Mouse (Mus musculus) spleen, adult 2 months (tissue): Measurements from ENCODE around the gene Pom121l2. TPM values are rescaled to one million over a fixed set of nuclear protein-coding genes. Genes with fewer than 3 reads are reported as not detected.

Source experiments
- DNase-seq, 2 experiments: peaks; one replicate each; pipeline versions ENCODE4 v3.0.0 to v3.0.0-alpha.2; 2012 to 2021; ENCODE audit warnings: low spot score in 2 of 2, low read depth in 1 of 2
- H3K27ac ChIP-seq: fragments of 200-500 bp; 2 replicates; pipeline ENCODE4 v1.5.1; 2012; ENCODE audit warnings: low read length, inconsistent platforms; ENCODE audit not compliant: insufficient read depth
- H3K27me3 ChIP-seq: fragments of 200-500 bp; 2 replicates; pipeline ENCODE4 v1.6.1; 2012; ENCODE audit warnings: mild to moderate bottlenecking, moderate library complexity, low read length, inconsistent platforms; ENCODE audit not compliant: control insufficient read depth, insufficient read depth
- H3K36me3 ChIP-seq: fragments of 200-500 bp; 2 replicates; pipeline ENCODE4 v1.6.1; 2012; ENCODE audit warnings: mild to moderate bottlenecking, low read length, inconsistent platforms; ENCODE audit not compliant: control insufficient read depth, insufficient read depth
- H3K4me1 ChIP-seq: fragments of 200-500 bp; 2 replicates; pipeline ENCODE4 v1.6.1; 2011; ENCODE audit warnings: inconsistent platforms; ENCODE audit not compliant: control insufficient read depth, insufficient read depth, insufficient read length
- H3K4me3 ChIP-seq: fragments of 200-500 bp; 2 replicates; pipeline ENCODE4 v1.5.1; 2011; ENCODE audit warnings: mild to moderate bottlenecking, inconsistent platforms; ENCODE audit not compliant: insufficient read depth, insufficient read length; ENCODE audit errors: extremely low read depth
- CTCF ChIP-seq: fragments of 200-500 bp; IDR thresholded peaks from 2 replicates; pipeline ENCODE4 v1.5.1; 2011; ENCODE audit warnings: mild to moderate bottlenecking, inconsistent platforms; ENCODE audit not compliant: insufficient read depth, insufficient read length, insufficient replicate concordance; ENCODE audit errors: extremely low read depth
- POLR2A ChIP-seq: fragments of 200-500 bp; IDR thresholded peaks from 2 replicates; pipeline ENCODE4 v1.6.1; 2011; ENCODE audit warnings: low read depth, low read length, inconsistent platforms
- WGBS: fragments of 180-500 bp; shearing (Covaris S2); methylation state at CpG from one replicate; pipeline ENCODE4 v1.1.7; 2018; 5-methylcytosine and 5-hydroxymethylcytosine counted together
- polyA plus RNA-seq: library from polyadenylated mRNA; depleted of rRNA; stranded (reverse); fragments of >200 nt; gene quantifications from 2 replicates; pipeline ENCODE4 v1.2.3, GENCODE M21; 2012

Gene Pom121l2
- polyA plus RNA-seq, 1 experiment: not detected

DNA sequence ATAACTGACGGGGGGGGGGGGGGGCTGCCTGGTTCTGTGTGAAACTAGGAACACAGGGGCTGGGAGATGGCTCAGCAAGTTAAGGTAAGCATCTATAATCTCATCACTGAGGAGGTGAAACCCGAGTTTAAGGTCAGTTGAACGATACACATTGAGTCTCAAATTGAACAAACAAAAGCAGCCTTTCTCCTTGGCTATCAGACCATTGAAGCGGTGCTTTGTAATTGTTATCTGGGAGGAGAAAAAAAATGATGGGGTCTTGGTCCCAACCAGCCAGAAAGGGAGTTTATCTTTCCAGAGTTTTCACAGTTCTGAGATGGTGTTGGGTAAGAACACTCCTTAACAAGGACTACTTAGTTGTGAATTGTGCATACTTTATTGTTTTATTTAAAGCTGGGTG lies 16.8 kb downstream of the Pom121l2 start:
- DNase-seq: no peak
- TF ChIP-seq POLR2A (no peak), CTCF (no peak)
- H3K4me1 ChIP-seq: peaks cover 10% of the 10 kb centered on the region; the same call in 1 of the 2 replicates
- H3K27me3 ChIP-seq: peaks cover 12% of the 10 kb centered on the region
- H3K4me3 ChIP-seq: no peak overlapping the region
- WGBS: 32% methylated on average over 4 of the region's 4 CpGs
- H3K36me3 ChIP-seq: no peaks in the 10 kb centered on the region
- H3K27ac ChIP-seq: no peak overlapping the region

DNA sequence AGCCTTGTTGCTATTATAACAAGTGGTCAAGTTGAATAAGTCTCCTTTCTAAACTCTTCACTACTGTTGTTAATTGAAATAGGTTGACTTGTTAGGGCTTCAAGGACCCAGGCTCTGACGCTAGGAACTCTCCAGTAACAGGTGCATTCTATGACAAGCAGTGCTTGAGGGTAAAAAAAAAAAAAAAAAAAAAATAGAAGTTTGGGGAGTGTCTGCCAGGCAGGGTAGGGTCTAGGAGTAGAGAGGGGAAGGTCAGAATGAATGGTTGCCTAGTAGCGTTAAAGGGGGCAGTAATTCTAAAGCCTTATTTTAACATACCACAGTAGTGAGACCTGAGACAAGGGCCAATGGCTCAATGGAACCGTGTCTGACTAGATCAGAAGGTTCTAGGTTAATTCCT lies 17.4 kb downstream of the Pom121l2 start:
- WGBS: 60% methylated on average over 3 of the region's 3 CpGs
- no peak overlapping the region for H3K27ac ChIP-seq
- peaks cover 10% of the 10 kb centered on the region; the same call in 1 of the 2 replicates for H3K4me1 ChIP-seq
- peaks cover 12% of the 10 kb centered on the region for H3K27me3 ChIP-seq
- H3K36me3 ChIP-seq: no peaks in the 10 kb centered on the region
- no peak for DNase-seq
- TF ChIP-seq CTCF (no peak), POLR2A (no peak)
- H3K4me3 ChIP-seq: no peak overlapping the region

DNA sequence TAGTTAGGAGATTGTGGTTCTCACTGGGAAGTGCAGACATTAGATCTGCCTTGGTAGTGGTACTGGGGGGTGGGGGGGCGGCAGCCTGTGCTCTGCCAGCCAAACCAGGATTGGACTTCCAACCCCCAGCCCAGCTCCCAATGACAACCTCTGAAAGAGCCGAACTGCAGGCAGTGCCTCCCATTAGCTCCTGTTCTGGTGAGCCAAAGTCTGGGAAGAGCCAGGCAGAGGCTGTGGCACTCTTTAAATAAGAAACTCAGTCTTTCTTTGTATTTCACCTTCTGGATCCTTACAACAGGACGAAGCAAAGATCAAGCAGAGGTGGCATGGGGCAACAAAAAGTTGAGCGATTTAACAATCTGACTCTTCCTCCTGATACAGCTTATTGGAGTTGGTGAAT lies 18.2 kb downstream of the Pom121l2 start:
- H3K27ac ChIP-seq: no peak overlapping the region
- H3K4me3 ChIP-seq: no peak overlapping the region
- peaks cover 10% of the 10 kb centered on the region; the same call in 1 of the 2 replicates for H3K4me1 ChIP-seq
- DNase-seq: no peak
- TF ChIP-seq CTCF (no peak), POLR2A (no peak)
- peaks cover 11% of the 10 kb centered on the region for H3K27me3 ChIP-seq
- 84% methylated on average over 4 of the region's 4 CpGs for WGBS
- H3K36me3 ChIP-seq: no peaks in the 10 kb centered on the region

DNA sequence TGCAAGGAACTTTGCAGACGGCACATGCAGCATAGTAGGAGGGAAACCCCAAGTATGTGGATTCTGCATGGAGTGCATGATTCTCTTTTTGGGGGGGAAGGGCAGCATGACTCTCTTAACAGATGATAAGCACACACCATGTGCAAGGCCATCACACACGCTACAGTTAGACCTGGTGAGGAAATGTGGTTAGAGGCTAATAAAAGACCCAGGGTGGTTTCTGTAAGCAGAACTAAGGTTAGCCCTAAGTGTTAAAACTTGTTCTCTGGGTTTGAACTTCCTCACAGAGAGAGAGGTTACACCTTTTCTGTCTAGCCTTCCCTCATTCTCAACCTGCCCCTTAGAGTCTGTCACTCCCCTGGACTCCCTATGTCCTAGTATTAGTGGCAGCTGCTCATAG lies 20.4 kb downstream of the Pom121l2 start:
- 15% methylated on average over 2 of the region's 2 CpGs for WGBS
- Histone ChIP-seq H3K36me3 (no peaks in the 10 kb centered on the region), H3K4me1 (peaks cover 6% of the 10 kb centered on the region), H3K27me3 (peaks cover 8% of the 10 kb centered on the region), H3K4me3 (no peak overlapping the region), H3K27ac (no peak overlapping the region)
- TF ChIP-seq POLR2A (no peak), CTCF (no peak)
- no peak for DNase-seq

DNA sequence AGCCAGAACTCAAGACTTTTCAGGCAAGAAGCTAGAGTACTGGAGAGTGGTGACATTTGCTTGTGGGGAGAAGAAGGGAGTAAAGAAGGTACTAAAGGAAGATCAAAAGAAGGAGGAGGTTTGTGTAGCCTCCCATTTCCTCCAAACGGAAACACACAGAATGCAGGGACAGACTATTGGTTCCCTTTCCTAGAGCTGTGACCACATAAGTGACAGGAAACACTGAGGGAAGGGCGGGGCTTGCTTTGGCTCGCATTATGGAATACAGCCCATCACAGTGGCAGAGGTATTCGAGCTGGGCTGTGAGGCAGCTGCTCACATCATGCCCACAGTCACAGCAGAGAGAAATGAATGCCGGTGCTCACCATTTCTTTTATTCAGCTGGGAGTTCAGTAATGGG lies 20.8 kb downstream of the Pom121l2 start:
- Histone ChIP-seq H3K4me1 (peaks cover 6% of the 10 kb centered on the region), H3K4me3 (no peak overlapping the region), H3K36me3 (no peaks in the 10 kb centered on the region), H3K27ac (no peak overlapping the region), H3K27me3 (0 out of 2 replicates have a peak, but pooled peaks cover 4% of the 10 kb centered on the region)
- no peak for TF ChIP-seq POLR2A
- no peak for TF ChIP-seq CTCF
- no peak for DNase-seq
- WGBS: 3% methylated on average over 5 of the region's 5 CpGs

DNA sequence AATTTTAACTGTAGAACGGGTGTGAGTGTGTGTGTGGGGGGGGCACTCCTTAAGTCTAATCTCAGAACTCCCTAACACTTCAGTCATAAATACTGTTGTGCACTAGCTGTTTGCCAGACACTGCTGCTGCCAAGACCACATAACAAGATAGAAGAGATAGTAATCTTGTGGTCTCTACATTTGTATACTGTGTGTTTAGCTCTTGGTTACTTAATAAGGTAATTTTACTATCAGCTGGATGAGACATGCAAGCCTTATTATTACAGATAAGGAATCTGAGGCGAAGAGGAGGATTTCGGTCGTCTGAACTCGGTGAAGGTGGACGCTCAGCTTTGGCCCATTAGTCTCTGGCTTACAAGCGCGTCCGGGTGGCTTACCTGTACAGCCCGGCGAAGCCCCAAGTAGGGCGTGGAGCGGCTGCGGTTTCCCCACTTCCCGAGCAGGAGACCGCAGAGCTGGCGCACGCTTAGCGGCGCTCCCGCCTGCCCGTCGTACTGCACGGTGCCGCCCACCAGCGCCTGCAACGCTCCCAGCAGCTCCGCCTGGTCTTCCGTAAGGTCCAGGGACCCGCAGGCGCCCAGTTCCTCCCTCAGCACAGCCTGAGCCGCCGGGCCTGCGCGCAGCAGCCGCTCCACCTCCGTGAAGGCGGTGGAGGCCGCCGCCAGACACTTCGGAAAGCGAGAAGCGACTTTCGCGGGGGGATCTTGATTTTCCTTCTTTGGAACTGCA lies 24.8 kb downstream of the Pom121l2 start:
- DNase-seq: peak in 1 of 2 experiments; percentile 56
- no peak overlapping the region for H3K27ac ChIP-seq
- peaks cover 7% of the 10 kb centered on the region; the same call in 1 of the 2 replicates for H3K27me3 ChIP-seq
- H3K36me3 ChIP-seq: no peaks in the 10 kb centered on the region
- TF ChIP-seq CTCF (no peak), POLR2A (no peak)
- peak overlapping the region; percentile 59 for H3K4me3 ChIP-seq
- peaks cover 6% of the 10 kb centered on the region for H3K4me1 ChIP-seq
- under 1% methylated on average over 45 of the region's 45 CpGs for WGBS
